Mouse (Mus musculus) brain, embryonic 14.5 days (tissue): ENCODE measurements around the gene Selenow.

ENCODE experiments used
- CTCF ChIP-seq: fragments of 200-500 bp; IDR thresholded peaks from 2 replicates; pipeline ENCODE4 v1.5.1; 2012; ENCODE audit warnings: inconsistent platforms, mild to moderate bottlenecking, moderate library complexity, borderline replicate concordance; ENCODE audit not compliant: insufficient read depth, insufficient read length; ENCODE audit errors: extremely low read depth
- POLR2A ChIP-seq: fragments of 200-500 bp; IDR thresholded peaks from 2 replicates; pipeline ENCODE4 v1.6.1; 2012; ENCODE audit warnings: mild to moderate bottlenecking, inconsistent platforms, borderline replicate concordance; ENCODE audit not compliant: poor library complexity, insufficient read depth, insufficient read length, severe bottlenecking; ENCODE audit errors: extremely low read depth

GRCm38 (mm10) chr7:15906602-15907001, 15.6 kb downstream of the Selenow start:
- TF ChIP-seq CTCF (no peak), POLR2A (no peak)
